Mouse (Mus musculus): ENCODE data around the gene Tmem176a. TPM values are rescaled to one million over a fixed set of nuclear protein-coding genes. Genes with fewer than 3 reads are reported as not detected.
"Not testable (repeated sequence)": the region's sequence is repeated elsewhere in the genome, so short reads cannot be mapped to it uniquely, and the experiment has no call there.

The Tmem176a gene
- 28.1 and 30.8 TPM in 2 replicates for polyA plus RNA-seq (2015; fragmentation: Nextera tagmentation; extraction: Ambion mirVana)

DNA sequence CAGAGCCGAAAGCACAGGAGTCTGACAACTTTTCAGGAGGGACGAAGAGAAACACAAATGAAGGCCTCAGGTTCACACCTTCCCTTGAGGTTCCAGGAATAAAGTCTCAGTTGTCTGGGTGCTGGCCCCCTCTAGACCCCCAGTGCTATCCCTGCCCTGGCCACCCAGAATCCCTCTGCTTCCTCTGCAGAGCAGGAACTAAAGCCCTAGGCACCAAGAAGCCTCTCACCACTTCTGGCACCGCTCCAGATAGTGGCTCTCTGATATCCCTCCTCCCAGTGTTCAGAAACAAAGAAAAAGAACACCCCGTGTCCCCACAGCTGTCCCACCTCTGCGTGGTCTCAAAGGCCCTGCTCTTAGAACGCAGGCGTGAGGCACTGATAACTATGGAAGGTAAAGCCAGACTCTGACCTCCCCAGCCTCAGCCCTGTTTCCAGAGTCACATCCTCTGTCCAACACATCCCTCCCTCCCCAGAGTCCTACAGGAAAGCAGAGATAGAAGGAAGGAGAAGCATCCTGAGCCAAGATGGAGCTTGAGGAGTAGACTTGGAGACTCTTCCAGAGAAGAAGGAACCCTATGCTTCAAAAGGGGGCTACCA lies at the start of gene Tmem176a:
Gene Tmem176a, plus strand, starts transcription at position 549 of the 599 bp plus-strand sequence.
- Histone ChIP-seq H3K4me3 (ENCODE audit: low read length) (peak within 1 kb of the TSS; percentile 44), H3K36me3 (ENCODE audit: control insufficient read depth, insufficient read depth, low read length) (no peaks in the 10 kb centered on the region), H3K4me1 (ENCODE audit: control insufficient read depth, insufficient read depth, low read depth, low read length) (peaks cover 23% of the 10 kb centered on the region), H3K9me3 (ENCODE audit: control insufficient read depth, low read length) (no peaks in the 10 kb centered on the region), H3K27me3 (replicated peaks; ENCODE audit: control insufficient read depth, insufficient read depth, low read length) (no peaks in the 10 kb centered on the region), H3K27ac (ENCODE audit: low read depth, low read length) (peak within 1 kb of the TSS; percentile 81), H3K4me2 (ENCODE audit: low read length) (peak within 1 kb of the TSS; percentile 59), H3K9ac (ENCODE audit: low read depth, low read length) (peak within 1 kb of the TSS; percentile 61)
- peak; percentile 22 for ATAC-seq
- 20% methylated on average over 7 of the region's 7 CpGs for WGBS

- H3K36me3 ChIP-seq (ENCODE audit: control insufficient read depth, insufficient read depth, low read length) = no peaks in the 10 kb centered on the region
- no peaks in the 10 kb centered on the region for H3K27me3 ChIP-seq (replicated peaks; ENCODE audit: control insufficient read depth, insufficient read depth, low read length)
- H3K4me2 ChIP-seq (ENCODE audit: low read length) = no peak overlapping the region
- no peak for ATAC-seq
- H3K27ac ChIP-seq (ENCODE audit: low read depth, low read length) = no peak overlapping the region
- no peaks in the 10 kb centered on the region for H3K9me3 ChIP-seq (ENCODE audit: control insufficient read depth, low read length)
- H3K9ac ChIP-seq (ENCODE audit: low read depth, low read length) = no peak overlapping the region
- H3K4me3 ChIP-seq (ENCODE audit: low read length) = no peak overlapping the region
- no peaks in the 10 kb centered on the region for H3K4me1 ChIP-seq (ENCODE audit: control insufficient read depth, insufficient read depth, low read depth, low read length)
- 92% methylated on average over 1 of the region's 1 CpGs for WGBS
Measured at GRCm38 (mm10) chr6:48801897-48802296, 38.8 kb upstream of the Tmem176a start.

GRCm38 (mm10) chr6:48803406-48804051 lies 37.2 kb upstream of the Tmem176a start:
- Histone ChIP-seq H3K9me3 (ENCODE audit: control insufficient read depth, low read length) (no peaks in the 10 kb centered on the region), H3K4me1 (ENCODE audit: control insufficient read depth, insufficient read depth, low read depth, low read length) (no peaks in the 10 kb centered on the region), H3K4me3 (ENCODE audit: low read length) (no peak overlapping the region), H3K9ac (ENCODE audit: low read depth, low read length) (no peak overlapping the region), H3K4me2 (ENCODE audit: low read length) (no peak overlapping the region), H3K27ac (ENCODE audit: low read depth, low read length) (no peak overlapping the region), H3K27me3 (replicated peaks; ENCODE audit: control insufficient read depth, insufficient read depth, low read length) (no peaks in the 10 kb centered on the region), H3K36me3 (ENCODE audit: control insufficient read depth, insufficient read depth, low read length) (no peaks in the 10 kb centered on the region)
- ATAC-seq = no peak

GRCm38 (mm10) chr6:48804346-48804745 lies 36.4 kb upstream of the Tmem176a start:
- Histone ChIP-seq H3K4me2 (ENCODE audit: low read length) (no peak overlapping the region), H3K4me1 (ENCODE audit: control insufficient read depth, insufficient read depth, low read depth, low read length) (no peaks in the 10 kb centered on the region), H3K9me3 (ENCODE audit: control insufficient read depth, low read length) (no peaks in the 10 kb centered on the region), H3K4me3 (ENCODE audit: low read length) (no peak overlapping the region), H3K27ac (ENCODE audit: low read depth, low read length) (no peak overlapping the region), H3K36me3 (ENCODE audit: control insufficient read depth, insufficient read depth, low read length) (no peaks in the 10 kb centered on the region), H3K9ac (ENCODE audit: low read depth, low read length) (no peak overlapping the region), H3K27me3 (replicated peaks; ENCODE audit: control insufficient read depth, insufficient read depth, low read length) (no peaks in the 10 kb centered on the region)
- WGBS = 86% methylated on average over 5 of the region's 5 CpGs
- ATAC-seq = no peak

DNA sequence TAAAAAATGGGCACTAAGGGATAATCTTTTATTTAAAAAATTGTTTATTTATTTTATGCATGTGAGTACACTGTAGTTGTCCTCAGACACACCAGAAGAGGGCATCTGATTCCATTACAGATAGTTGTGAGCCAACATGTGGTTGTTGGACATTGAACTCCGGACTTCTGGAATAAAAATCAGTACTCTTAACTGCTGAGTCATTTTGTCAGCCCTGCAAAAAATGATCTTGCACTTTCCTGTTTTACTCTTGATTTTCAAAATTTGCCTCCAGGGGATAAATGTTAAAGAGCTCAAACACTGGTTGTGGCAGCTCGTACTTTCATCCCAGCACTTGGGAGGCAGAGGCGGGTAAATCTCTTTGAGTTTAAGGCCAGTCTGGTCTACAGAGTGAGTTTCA lies 34.0 kb upstream of the Tmem176a start:
- 92% methylated on average over 3 of the region's 3 CpGs for WGBS
- no peak overlapping the region for H3K27ac ChIP-seq (ENCODE audit: low read depth, low read length)
- H3K9me3 ChIP-seq (ENCODE audit: control insufficient read depth, low read length) = no peaks in the 10 kb centered on the region
- H3K4me3 ChIP-seq (ENCODE audit: low read length) = no peak overlapping the region
- no peaks in the 10 kb centered on the region for H3K36me3 ChIP-seq (ENCODE audit: control insufficient read depth, insufficient read depth, low read length)
- H3K9ac ChIP-seq (ENCODE audit: low read depth, low read length) = no peak overlapping the region
- H3K4me2 ChIP-seq (ENCODE audit: low read length) = no peak overlapping the region
- H3K27me3 ChIP-seq (replicated peaks; ENCODE audit: control insufficient read depth, insufficient read depth, low read length) = no peaks in the 10 kb centered on the region
- ATAC-seq = no peak
- H3K4me1 ChIP-seq (ENCODE audit: control insufficient read depth, insufficient read depth, low read depth, low read length) = no peaks in the 10 kb centered on the region

DNA sequence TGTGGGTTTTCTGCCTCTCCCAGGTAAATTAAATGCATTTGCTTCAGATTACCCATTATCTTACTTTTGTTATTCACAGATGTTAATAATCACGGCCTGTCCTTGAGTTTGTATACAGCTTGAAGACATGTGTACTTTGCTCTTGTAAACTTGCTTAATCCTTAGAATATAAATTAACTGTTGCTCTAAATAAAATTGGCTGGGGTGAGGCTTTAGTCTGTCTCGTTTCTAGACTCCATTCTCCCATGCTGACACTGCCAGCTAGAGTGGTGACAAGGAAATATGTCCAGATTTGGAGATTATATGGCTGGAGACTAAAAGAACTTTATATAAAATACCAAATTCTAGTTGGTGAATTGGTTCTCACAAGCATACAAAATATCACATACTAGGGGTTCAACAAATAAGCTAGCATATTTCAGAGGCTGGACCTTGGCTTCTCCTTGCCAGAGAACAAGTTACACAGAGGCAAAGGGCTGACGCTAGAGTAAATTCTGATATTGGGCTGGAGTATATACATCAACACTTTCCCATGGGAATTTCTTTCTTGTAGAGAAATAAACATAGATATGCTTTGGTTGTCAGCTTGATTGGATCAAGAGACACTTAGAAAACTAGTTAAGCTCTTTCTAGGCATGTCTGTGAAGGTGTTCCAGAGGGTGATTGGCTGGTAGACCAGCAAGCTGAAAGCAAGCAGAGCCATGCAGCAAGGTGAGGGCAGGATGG lies 31.1 kb upstream of the Tmem176a start:
- Histone ChIP-seq H3K4me2 (ENCODE audit: low read length) (no peak overlapping the region), H3K9ac (ENCODE audit: low read depth, low read length) (no peak overlapping the region), H3K9me3 (ENCODE audit: control insufficient read depth, low read length) (no peaks in the 10 kb centered on the region), H3K4me3 (ENCODE audit: low read length) (no peak overlapping the region), H3K4me1 (ENCODE audit: control insufficient read depth, insufficient read depth, low read depth, low read length) (no peaks in the 10 kb centered on the region), H3K27ac (ENCODE audit: low read depth, low read length) (no peak overlapping the region), H3K27me3 (replicated peaks; ENCODE audit: control insufficient read depth, insufficient read depth, low read length) (no peaks in the 10 kb centered on the region), H3K36me3 (ENCODE audit: control insufficient read depth, insufficient read depth, low read length) (no peaks in the 10 kb centered on the region)
- no peak for ATAC-seq
- 71% methylated on average over 3 of the region's 3 CpGs for WGBS

GRCm38 (mm10) chr6:48815013-48815412 lies 25.7 kb upstream of the Tmem176a start:
- Histone ChIP-seq H3K4me2 (ENCODE audit: low read length) (no peak overlapping the region), H3K9me3 (ENCODE audit: control insufficient read depth, low read length) (no peaks in the 10 kb centered on the region), H3K4me3 (ENCODE audit: low read length) (no peak overlapping the region), H3K27me3 (replicated peaks; ENCODE audit: control insufficient read depth, insufficient read depth, low read length) (no peaks in the 10 kb centered on the region), H3K9ac (ENCODE audit: low read depth, low read length) (no peak overlapping the region), H3K27ac (ENCODE audit: low read depth, low read length) (no peak overlapping the region), H3K4me1 (ENCODE audit: control insufficient read depth, insufficient read depth, low read depth, low read length) (no peaks in the 10 kb centered on the region), H3K36me3 (ENCODE audit: control insufficient read depth, insufficient read depth, low read length) (no peaks in the 10 kb centered on the region)
- ATAC-seq = no peak

DNA sequence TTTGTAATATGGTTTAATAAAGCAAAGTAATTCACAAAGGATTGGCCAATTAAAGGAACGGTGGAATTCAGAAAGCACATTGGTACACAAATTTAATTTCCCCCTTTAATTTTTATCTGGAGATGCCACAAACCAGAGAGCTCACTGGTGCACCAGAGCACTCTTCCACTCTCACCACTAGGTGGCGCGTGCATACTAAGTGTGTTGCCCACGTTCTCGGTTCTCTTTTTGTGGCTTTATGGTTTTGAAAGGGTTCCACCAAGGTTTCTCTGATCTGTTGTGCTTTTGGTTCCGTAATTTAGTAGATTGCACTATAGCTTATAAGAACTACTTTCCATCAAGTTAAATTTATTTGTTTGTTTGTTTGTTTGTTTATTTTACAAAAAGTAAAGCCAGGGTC lies 22.9 kb upstream of the Tmem176a start:
- WGBS = 7% methylated on average over 6 of the region's 6 CpGs
- ATAC-seq = no peak

DNA sequence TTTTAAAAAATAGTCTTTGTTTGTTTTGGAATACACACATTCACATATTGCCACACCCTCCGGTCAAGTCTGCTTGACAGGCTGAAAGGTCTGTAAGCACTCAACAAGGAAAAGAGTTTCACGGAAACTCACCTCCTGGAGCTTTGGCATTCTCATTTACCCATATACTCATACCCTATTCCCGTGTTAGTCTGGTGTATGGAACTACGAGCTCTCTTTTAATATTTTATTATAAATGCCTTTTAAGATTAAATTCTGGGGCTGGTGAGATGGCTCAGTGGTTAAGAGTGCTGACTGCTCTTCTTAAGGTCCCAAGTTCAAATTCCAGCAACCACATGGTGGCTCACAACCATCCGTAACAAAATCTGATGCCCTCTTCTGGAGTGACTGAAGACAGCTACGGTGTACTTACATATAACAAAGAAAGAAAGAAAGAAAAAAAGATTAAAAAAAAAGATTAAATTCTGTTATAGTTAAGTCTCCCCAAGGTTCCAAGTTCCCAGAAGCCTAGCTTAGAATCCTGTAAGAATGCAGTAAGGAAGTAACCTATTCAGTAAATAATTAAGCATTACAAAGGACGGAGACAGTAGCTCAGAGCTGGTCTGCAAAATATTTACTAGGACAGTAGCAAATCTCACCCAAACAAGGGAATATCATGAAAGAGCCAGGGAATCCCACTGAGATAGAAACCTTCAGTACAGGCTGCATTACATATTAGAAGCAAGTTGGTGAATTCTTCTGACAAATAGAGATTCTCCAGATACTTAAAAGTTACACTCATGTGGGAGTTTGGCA lies 18.5 kb upstream of the Tmem176a start:
- 87% methylated on average over 7 of the region's 7 CpGs for WGBS
- H3K27me3 ChIP-seq (replicated peaks; ENCODE audit: control insufficient read depth, insufficient read depth, low read length); H3K4me3 ChIP-seq (ENCODE audit: low read length); H3K9ac ChIP-seq (ENCODE audit: low read depth, low read length); H3K4me1 ChIP-seq (ENCODE audit: control insufficient read depth, insufficient read depth, low read depth, low read length); H3K9me3 ChIP-seq (ENCODE audit: control insufficient read depth, low read length); H3K36me3 ChIP-seq (ENCODE audit: control insufficient read depth, insufficient read depth, low read length); H3K27ac ChIP-seq (ENCODE audit: low read depth, low read length); H3K4me2 ChIP-seq (ENCODE audit: low read length); ATAC-seq: not testable (repeated sequence)

More for the DNA sequence above, 22.9 kb upstream of the Tmem176a start:
- Histone ChIP-seq H3K36me3 (ENCODE audit: control insufficient read depth, insufficient read depth, low read length) (no peaks in the 10 kb centered on the region), H3K4me1 (ENCODE audit: control insufficient read depth, insufficient read depth, low read depth, low read length) (no peaks in the 10 kb centered on the region), H3K27ac (ENCODE audit: low read depth, low read length) (no peak overlapping the region), H3K4me2 (ENCODE audit: low read length) (no peak overlapping the region), H3K9me3 (ENCODE audit: control insufficient read depth, low read length) (no peaks in the 10 kb centered on the region), H3K9ac (ENCODE audit: low read depth, low read length) (no peak overlapping the region), H3K4me3 (ENCODE audit: low read length) (no peak overlapping the region), H3K27me3 (replicated peaks; ENCODE audit: control insufficient read depth, insufficient read depth, low read length) (no peaks in the 10 kb centered on the region)
